Mouse (Mus musculus): ENCODE results near the gene Ptp4a2. TPM values are rescaled to one million over a fixed set of nuclear protein-coding genes. Genes with fewer than 3 reads are reported as not detected.

Gene Ptp4a2
- polyA plus RNA-seq, 2 experiments: 106 to 296 TPM

DNA sequence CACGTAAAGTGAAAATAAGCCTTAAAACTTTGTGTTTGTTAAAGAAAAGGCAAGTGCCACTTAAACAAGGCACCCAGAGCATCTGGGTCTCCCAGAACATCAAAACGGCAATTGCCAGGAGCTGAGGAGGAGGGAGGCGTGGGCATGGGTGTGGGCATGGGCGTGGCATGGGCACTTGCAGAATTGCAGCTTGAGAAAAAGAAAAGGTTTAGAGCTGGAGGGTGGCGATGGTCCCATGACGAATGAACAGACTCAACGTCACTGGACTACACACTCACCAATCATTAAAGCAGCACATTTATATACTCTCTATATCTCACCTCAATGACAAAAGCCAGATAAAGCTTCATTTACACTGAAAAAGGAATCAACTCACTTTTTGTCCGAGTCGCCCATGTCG lies 63.8 kb downstream of the Ptp4a2 start:
- Histone ChIP-seq H3K36me3 (ENCODE audit: control insufficient read depth, insufficient read depth, low read length) (no peaks in the 10 kb centered on the region), H3K9me3 (ENCODE audit: control insufficient read depth, low read length) (no peaks in the 10 kb centered on the region), H3K4me2 (replicated peaks; ENCODE audit: low read depth, low read length, severe bottlenecking) (no peak overlapping the region), H3K4me1 (ENCODE audit: control insufficient read depth, insufficient read depth, low read length) (peaks cover 13% of the 10 kb centered on the region; the same call in 1 of the 2 replicates), H3K27ac (replicated peaks; ENCODE audit: low read depth, low read length) (no peak overlapping the region), H3K9ac (ENCODE audit: low read depth, low read length, severe bottlenecking) (no peak overlapping the region), H3K4me3 (replicated peaks; ENCODE audit: low read length) (no peak overlapping the region), H3K27me3 (ENCODE audit: control insufficient read depth, insufficient read depth, low read length) (no peaks in the 10 kb centered on the region)
- ATAC-seq (ENCODE audit: low FRiP score, low read depth): no peak
- no peak for DNase-seq (ENCODE audit: low spot score)
- 79% methylated on average over 10 of the region's 10 CpGs for WGBS
- TF ChIP-seq POLR2A (IDR thresholded peaks at IDR 0.05; ENCODE audit: borderline replicate concordance, extremely low read depth, insufficient read depth, insufficient read length): no peak

- Histone ChIP-seq H3K9ac (ENCODE audit: low read depth, low read length, severe bottlenecking) (no peak overlapping the region), H3K4me2 (replicated peaks; ENCODE audit: low read depth, low read length, severe bottlenecking) (no peak overlapping the region), H3K36me3 (ENCODE audit: control insufficient read depth, insufficient read depth, low read length) (no peaks in the 10 kb centered on the region), H3K4me1 (ENCODE audit: control insufficient read depth, insufficient read depth, low read length) (peaks cover 13% of the 10 kb centered on the region; the same call in 1 of the 2 replicates), H3K9me3 (ENCODE audit: control insufficient read depth, low read length) (no peaks in the 10 kb centered on the region), H3K4me3 (replicated peaks; ENCODE audit: low read length) (no peak overlapping the region), H3K27me3 (ENCODE audit: control insufficient read depth, insufficient read depth, low read length) (no peaks in the 10 kb centered on the region), H3K27ac (replicated peaks; ENCODE audit: low read depth, low read length) (no peak overlapping the region)
- DNase-seq (ENCODE audit: low spot score): no peak
- TF ChIP-seq POLR2A (IDR thresholded peaks at IDR 0.05; ENCODE audit: borderline replicate concordance, extremely low read depth, insufficient read depth, insufficient read length): no peak
- no peak for ATAC-seq (ENCODE audit: low FRiP score, low read depth)
- 80% methylated on average over 11 of the region's 11 CpGs for WGBS
Measured at GRCm38 (mm10) chr4:129875406-129875805, 64.4 kb downstream of the Ptp4a2 start.

DNA sequence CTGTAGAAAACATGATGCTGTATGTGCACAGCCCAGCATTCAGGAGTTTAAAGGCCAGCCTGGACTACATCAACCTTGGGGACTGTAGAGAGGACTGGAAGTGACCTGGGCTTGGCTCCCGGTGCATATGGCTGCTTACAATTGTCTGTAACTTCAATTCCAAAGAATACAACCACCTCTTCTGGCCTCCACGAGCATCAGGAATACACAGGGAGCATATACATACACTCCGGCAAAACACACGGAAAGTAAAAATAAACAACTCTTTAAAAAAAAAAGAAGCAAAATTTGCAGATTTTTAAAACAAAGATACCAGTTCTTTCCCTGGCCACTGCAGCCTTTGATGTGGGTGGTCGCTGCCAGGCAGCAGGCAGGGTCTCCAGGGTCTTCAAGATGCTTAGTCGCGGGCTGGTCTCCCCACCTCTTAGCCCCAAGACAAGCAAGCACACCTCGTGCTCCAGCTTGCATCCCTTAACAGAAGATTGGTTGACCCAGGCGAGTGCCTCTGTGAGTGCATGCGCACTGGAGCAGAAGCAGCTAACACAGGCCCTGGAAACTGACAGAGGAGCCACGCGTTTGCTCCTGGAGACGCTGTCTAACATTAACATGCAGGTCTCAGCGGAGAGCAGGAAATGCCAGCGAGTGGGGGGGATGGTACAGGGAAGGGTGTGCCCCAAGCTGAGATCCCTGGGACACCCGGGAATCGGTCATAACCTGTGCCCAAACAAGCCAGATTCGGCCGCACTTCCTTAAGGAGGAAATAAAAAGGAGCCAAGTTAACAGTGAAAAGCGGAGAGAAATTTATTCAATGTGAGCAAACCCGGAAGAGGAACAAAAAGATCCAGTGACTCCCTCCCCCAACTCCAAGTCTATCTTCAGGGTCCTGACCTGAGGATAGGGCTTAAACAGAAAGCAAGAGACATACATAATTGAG lies 66.1 kb downstream of the Ptp4a2 start:
- TF ChIP-seq POLR2A (IDR thresholded peaks at IDR 0.05; ENCODE audit: borderline replicate concordance, extremely low read depth, insufficient read depth, insufficient read length): peak; percentile 25; the same call in 1 of the 2 replicates
- 13% methylated on average over 21 of the region's 21 CpGs for WGBS
- peak; percentile 65 for ATAC-seq (ENCODE audit: low FRiP score, low read depth)
- peak; percentile 61 for DNase-seq (ENCODE audit: low spot score)
- peak overlapping the region; percentile 27 for H3K4me3 ChIP-seq (replicated peaks; ENCODE audit: low read length)
- H3K9ac ChIP-seq (ENCODE audit: low read depth, low read length, severe bottlenecking): peak overlapping the region; percentile 54
- no peaks in the 10 kb centered on the region for H3K36me3 ChIP-seq (ENCODE audit: control insufficient read depth, insufficient read depth, low read length)
- no peaks in the 10 kb centered on the region for H3K9me3 ChIP-seq (ENCODE audit: control insufficient read depth, low read length)
- peak overlapping the region; percentile 48 for H3K4me2 ChIP-seq (replicated peaks; ENCODE audit: low read depth, low read length, severe bottlenecking)
- no peaks in the 10 kb centered on the region for H3K27me3 ChIP-seq (ENCODE audit: control insufficient read depth, insufficient read depth, low read length)
- H3K4me1 ChIP-seq (ENCODE audit: control insufficient read depth, insufficient read depth, low read length): peaks cover 16% of the 10 kb centered on the region
- H3K27ac ChIP-seq (replicated peaks; ENCODE audit: low read depth, low read length): peak overlapping the region; percentile 72

- H3K27me3 ChIP-seq (ENCODE audit: control insufficient read depth, insufficient read depth, low read length): no peaks in the 10 kb centered on the region
Measured at GRCm38 (mm10) chr4:129877967-129878655, 67.1 kb downstream of the Ptp4a2 start.

DNA sequence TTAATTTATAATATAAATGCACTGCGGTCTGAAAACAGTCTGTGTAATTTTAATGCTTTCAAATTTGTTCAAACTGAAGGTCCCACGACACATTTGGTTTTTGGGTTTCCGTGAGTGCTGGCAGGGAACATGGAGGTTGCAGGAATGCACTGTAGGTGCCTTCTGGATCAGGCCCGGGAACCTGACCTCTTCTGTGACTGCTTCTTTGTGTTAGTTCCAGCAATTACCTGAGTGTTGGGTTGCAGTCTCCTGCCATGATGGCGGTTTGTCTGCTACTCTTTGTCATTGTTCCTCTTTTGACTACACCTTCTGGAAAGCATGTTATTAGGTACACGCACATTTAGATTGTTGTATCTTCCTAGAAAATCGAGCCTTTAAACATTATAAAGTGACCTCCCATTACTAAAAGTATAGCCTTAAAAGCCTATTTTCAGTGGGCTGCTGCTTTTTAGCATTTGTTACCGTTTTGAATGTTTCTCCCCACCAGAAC lies 67.7 kb downstream of the Ptp4a2 start:
- Histone ChIP-seq H3K4me2 (replicated peaks; ENCODE audit: low read depth, low read length, severe bottlenecking) (no peak overlapping the region), H3K27ac (replicated peaks; ENCODE audit: low read depth, low read length) (no peak overlapping the region), H3K4me1 (ENCODE audit: control insufficient read depth, insufficient read depth, low read length) (peaks cover 22% of the 10 kb centered on the region), H3K9ac (ENCODE audit: low read depth, low read length, severe bottlenecking) (no peak overlapping the region), H3K27me3 (ENCODE audit: control insufficient read depth, insufficient read depth, low read length) (no peaks in the 10 kb centered on the region), H3K9me3 (ENCODE audit: control insufficient read depth, low read length) (no peaks in the 10 kb centered on the region), H3K4me3 (replicated peaks; ENCODE audit: low read length) (no peak overlapping the region), H3K36me3 (ENCODE audit: control insufficient read depth, insufficient read depth, low read length) (no peaks in the 10 kb centered on the region)
- no peak for TF ChIP-seq POLR2A (IDR thresholded peaks at IDR 0.05; ENCODE audit: borderline replicate concordance, extremely low read depth, insufficient read depth, insufficient read length)
- 61% methylated on average over 8 of the region's 8 CpGs for WGBS
- ATAC-seq (ENCODE audit: low FRiP score, low read depth) (no peak), DNase-seq (ENCODE audit: low spot score) (no peak)

More at GRCm38 (mm10) chr4:129877967-129878655, 67.1 kb downstream of the Ptp4a2 start:
- peak overlapping the region; percentile 54; the same call in 1 of the 2 replicates for H3K9ac ChIP-seq (ENCODE audit: low read depth, low read length, severe bottlenecking)
- H3K27ac ChIP-seq (replicated peaks; ENCODE audit: low read depth, low read length): peak overlapping the region; percentile 72
- H3K4me3 ChIP-seq (replicated peaks; ENCODE audit: low read length): no peak overlapping the region
- H3K36me3 ChIP-seq (ENCODE audit: control insufficient read depth, insufficient read depth, low read length): no peaks in the 10 kb centered on the region
- DNase-seq (ENCODE audit: low spot score) (no peak), ATAC-seq (ENCODE audit: low FRiP score, low read depth) (no peak)
- peaks cover 18% of the 10 kb centered on the region for H3K4me1 ChIP-seq (ENCODE audit: control insufficient read depth, insufficient read depth, low read length)
- no peaks in the 10 kb centered on the region for H3K9me3 ChIP-seq (ENCODE audit: control insufficient read depth, low read length)
- 65% methylated on average over 11 of the region's 11 CpGs for WGBS
- no peak for TF ChIP-seq POLR2A (IDR thresholded peaks at IDR 0.05; ENCODE audit: borderline replicate concordance, extremely low read depth, insufficient read depth, insufficient read length)
- H3K4me2 ChIP-seq (replicated peaks; ENCODE audit: low read depth, low read length, severe bottlenecking): peak overlapping the region; percentile 48; the same call in 1 of the 2 replicates
